Mouse (Mus musculus) intestine, postnatal 0 days (tissue): ENCODE results near the gene Prok2. TPM values are rescaled to one million over a fixed set of nuclear protein-coding genes. Genes with fewer than 3 reads are reported as not detected.

Source experiments
- ATAC-seq: fragments of 200-750 bp; cut with Nextera tagmentation; 2 replicates; pipeline ENCODE4 v1.8.0; 2017; ENCODE audit warnings: mild to moderate bottlenecking, moderate TSS enrichment, moderate library complexity
- H3K27ac ChIP-seq: fragments of 300-500 bp; sonication (generic); 2 replicates; pipeline ENCODE4 v1.5.1; 2014; ENCODE audit warnings: mild to moderate bottlenecking, low read depth, low read length, moderate library complexity
- H3K27me3 ChIP-seq: fragments of 300-500 bp; sonication (generic); replicated peaks from 2 replicates; pipeline ENCODE4 v1.6.1; 2014; ENCODE audit warnings: low read length, mixed read lengths; ENCODE audit not compliant: control insufficient read depth, insufficient read depth
- H3K36me3 ChIP-seq: fragments of 300-500 bp; sonication (generic); 2 replicates; pipeline ENCODE4 v1.6.1; 2014; ENCODE audit warnings: mild to moderate bottlenecking, moderate library complexity; ENCODE audit not compliant: control insufficient read depth, insufficient read depth
- H3K4me1 ChIP-seq: fragments of 300-500 bp; sonication (generic); replicated peaks from 2 replicates; pipeline ENCODE4 v1.6.1; 2014; ENCODE audit warnings: antibody characterized with exemption, low read length, mixed read lengths; ENCODE audit not compliant: control insufficient read depth, insufficient read depth
- H3K4me2 ChIP-seq: fragments of 300-500 bp; sonication (generic); replicated peaks from 2 replicates; pipeline ENCODE4 v1.6.1; 2014; ENCODE audit warnings: low read depth, mild to moderate bottlenecking, moderate library complexity
- H3K4me3 ChIP-seq: fragments of 300-500 bp; sonication (generic); 2 replicates; pipeline ENCODE4 v1.5.1; 2014; ENCODE audit warnings: low read depth, low read length
- H3K9ac ChIP-seq: fragments of 300-500 bp; sonication (generic); 2 replicates; pipeline ENCODE4 v1.6.1; 2014; ENCODE audit warnings: mild to moderate bottlenecking, low read depth, low read length
- H3K9me3 ChIP-seq: fragments of 300-500 bp; sonication (generic); 2 replicates; pipeline ENCODE4 v1.6.1; 2016; ENCODE audit warnings: mixed run types; ENCODE audit not compliant: control insufficient read depth
- CTCF ChIP-seq: sonication (generic); IDR thresholded peaks from 2 replicates; pipeline ENCODE4 v1.5.1; 2016; ENCODE audit warnings: low read depth, mild to moderate bottlenecking, control low read depth, antibody characterized with exemption, moderate library complexity
- WGBS: fragments of 180-500 bp; shearing (Covaris S2); extraction: QIAGEN DNeasy Blood & Tissue Kit; methylation state at CpG from one replicate; pipeline ENCODE4 v1.1.7; 2014; 5-methylcytosine and 5-hydroxymethylcytosine counted together
- polyA plus RNA-seq: library from polyadenylated mRNA; unstranded; fragments of >200 nt; fragmentation: Nextera tagmentation; extraction: Ambion mirVana; gene quantifications from 2 replicates; pipeline ENCODE4 v1.2.1, GENCODE M21; 2015

Prok2 gene
- polyA plus RNA-seq, 1 experiment from 2014 or later, result not detected

DNA sequence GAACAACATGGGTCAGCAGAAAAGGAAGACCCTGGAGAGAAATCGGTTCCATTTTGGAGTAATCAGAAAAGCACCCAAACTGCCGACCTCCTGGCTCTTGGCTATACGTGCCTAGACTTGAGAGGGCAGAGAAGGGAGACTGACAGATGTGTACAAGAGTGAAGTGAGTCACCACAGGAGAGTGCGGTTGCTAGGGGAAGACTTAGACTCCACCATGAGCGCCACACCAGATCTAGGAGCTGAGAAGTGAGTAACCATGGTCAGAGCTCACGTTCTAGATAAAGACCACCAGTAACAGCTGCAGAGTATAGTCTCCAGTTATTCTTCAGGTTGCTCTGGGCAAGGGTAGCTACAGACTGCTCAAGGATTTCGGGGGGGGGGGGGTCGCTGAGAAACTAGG lies 63.0 kb downstream of the Prok2 start:
- Histone ChIP-seq H3K4me2 (no peak overlapping the region), H3K9me3 (no peaks in the 10 kb centered on the region), H3K4me1 (no peaks in the 10 kb centered on the region), H3K9ac (no peak overlapping the region), H3K36me3 (no peaks in the 10 kb centered on the region), H3K27me3 (no peaks in the 10 kb centered on the region), H3K4me3 (no peak overlapping the region), H3K27ac (no peak overlapping the region)
- no peak for ATAC-seq
- TF ChIP-seq CTCF, result no peak
- WGBS, result 84% methylated on average over 8 of the region's 8 CpGs

Other genes starting within 250 kb of the Prok2 start
- 45.3 and 57.0 TPM in 2 replicates for gene Foxp1, start 203.7 kb downstream of the Prok2 start, polyA plus RNA-seq
- 6.7 and 7.4 TPM in 2 replicates for gene Eif4e3, start 59.6 kb downstream of the Prok2 start, polyA plus RNA-seq
- gene Gm20696, start 59.6 kb downstream of the Prok2 start, polyA plus RNA-seq, result 1.4 and 2.3 TPM in 2 replicates
- gene Gpr27, start 33.7 kb downstream of the Prok2 start, polyA plus RNA-seq, result 2.0 and 2.4 TPM in 2 replicates